Mouse (Mus musculus) testis, adult 2 months (tissue): ENCODE measurements around the gene Slc5a4b. TPM values are rescaled to one million over a fixed set of nuclear protein-coding genes. Genes with fewer than 3 reads are reported as not detected.
"Not testable (repeated sequence)": the region's sequence is repeated elsewhere in the genome, so short reads cannot be mapped to it uniquely, and the experiment has no call there.

Experiments
- H3K27ac ChIP-seq: fragments of 200-500 bp; 2 replicates; pipeline ENCODE4 v1.5.1; 2012; ENCODE audit warnings: low read depth, low read length; ENCODE audit not compliant: control insufficient read depth, insufficient read depth
- H3K27me3 ChIP-seq: fragments of 200-500 bp; 2 replicates; pipeline ENCODE4 v1.6.1; 2012; ENCODE audit warnings: mild to moderate bottlenecking, low read length, moderate library complexity; ENCODE audit not compliant: control insufficient read depth, insufficient read depth
- H3K36me3 ChIP-seq: fragments of 200-500 bp; 2 replicates; pipeline ENCODE4 v1.6.1; 2012; ENCODE audit warnings: mild to moderate bottlenecking, low read length; ENCODE audit not compliant: control insufficient read depth, insufficient read depth
- H3K4me1 ChIP-seq: fragments of 200-500 bp; 2 replicates; pipeline ENCODE4 v1.6.1; 2012; ENCODE audit warnings: low read length; ENCODE audit not compliant: control insufficient read depth, insufficient read depth
- H3K4me3 ChIP-seq: fragments of 200-500 bp; 2 replicates; pipeline ENCODE4 v1.5.1; 2012; ENCODE audit warnings: low read depth, mild to moderate bottlenecking, low read length, moderate library complexity, mixed read lengths; ENCODE audit not compliant: control insufficient read depth
- CTCF ChIP-seq: fragments of 200-500 bp; IDR thresholded peaks from 2 replicates; pipeline ENCODE4 v1.5.1; 2012; ENCODE audit warnings: low read depth, mild to moderate bottlenecking, inconsistent platforms, low read length, moderate library complexity; ENCODE audit not compliant: control insufficient read depth, insufficient read depth, insufficient replicate concordance
- POLR2A ChIP-seq: fragments of 200-500 bp; IDR thresholded peaks from 2 replicates; pipeline ENCODE4 v1.6.1; 2012; ENCODE audit warnings: low read depth, mild to moderate bottlenecking, inconsistent platforms, low read length, moderate library complexity; ENCODE audit not compliant: control insufficient read depth
- polyA plus RNA-seq: library from polyadenylated mRNA; depleted of rRNA; stranded (reverse); fragments of >200 nt; gene quantifications from 2 replicates; pipeline ENCODE4 v1.2.3, GENCODE M21; 2012

The Slc5a4b gene
- polyA plus RNA-seq, 1 experiment, result 5.5 TPM

DNA sequence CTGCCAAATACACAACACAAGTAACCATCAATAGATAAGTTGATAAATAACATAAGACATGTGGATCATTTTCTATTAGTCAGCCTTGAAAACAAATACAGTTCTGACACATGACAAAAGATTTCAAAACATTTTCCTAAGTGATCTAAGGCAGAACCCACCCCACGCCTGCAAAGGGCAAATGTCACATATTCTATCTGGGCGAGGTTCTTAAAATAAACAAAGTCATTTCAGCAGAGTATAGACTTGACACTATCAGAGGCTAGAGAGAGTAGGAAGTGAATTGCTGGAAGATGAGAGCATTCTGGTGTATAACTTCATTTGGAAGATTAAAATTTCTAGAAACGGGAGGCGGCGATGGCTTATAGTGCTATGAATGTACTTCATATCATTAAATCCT is 10.7 kb upstream of the Slc5a4b start:
- no peaks in the 10 kb centered on the region for H3K36me3 ChIP-seq
- H3K4me1 ChIP-seq, result peaks cover 3% of the 10 kb centered on the region
- no peak for TF ChIP-seq CTCF
- no peak for TF ChIP-seq POLR2A
- no peak overlapping the region for H3K4me3 ChIP-seq
- no peak overlapping the region for H3K27ac ChIP-seq
- no peaks in the 10 kb centered on the region for H3K27me3 ChIP-seq

DNA sequence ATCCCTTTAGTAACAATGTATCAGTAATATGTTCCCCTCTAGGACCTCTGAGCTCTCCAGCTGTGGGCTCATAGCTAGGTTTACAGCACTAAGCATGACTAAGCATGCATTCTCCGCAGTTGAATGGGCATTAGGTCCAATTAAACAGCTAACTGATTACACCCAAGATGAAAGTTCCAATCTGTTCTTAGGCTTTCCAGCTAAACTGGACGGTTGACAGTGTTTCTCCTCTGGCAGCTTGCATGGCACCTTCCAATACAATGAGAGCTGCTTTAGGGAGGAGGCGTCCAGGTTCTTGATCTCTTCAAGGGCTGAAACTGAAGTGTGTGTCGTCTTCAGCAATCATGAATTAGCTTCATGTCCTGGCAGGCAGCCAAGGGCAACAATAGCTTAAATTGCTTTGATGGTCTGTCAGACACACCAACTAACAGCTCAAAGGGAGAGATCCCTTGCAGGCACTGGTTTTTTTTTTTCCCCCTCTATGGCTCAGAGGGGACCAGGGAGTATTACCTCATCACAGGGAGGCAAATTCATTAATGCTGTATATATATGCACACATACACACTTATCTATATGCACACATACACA is 9.5 kb upstream of the Slc5a4b start:
- H3K4me3 ChIP-seq, result no peak overlapping the region
- TF ChIP-seq POLR2A (no peak), CTCF (no peak)
- H3K27me3 ChIP-seq, result no peaks in the 10 kb centered on the region
- no peaks in the 10 kb centered on the region for H3K36me3 ChIP-seq
- no peak overlapping the region for H3K27ac ChIP-seq
- no peaks in the 10 kb centered on the region; the same call in 1 of the 2 replicates for H3K4me1 ChIP-seq

DNA sequence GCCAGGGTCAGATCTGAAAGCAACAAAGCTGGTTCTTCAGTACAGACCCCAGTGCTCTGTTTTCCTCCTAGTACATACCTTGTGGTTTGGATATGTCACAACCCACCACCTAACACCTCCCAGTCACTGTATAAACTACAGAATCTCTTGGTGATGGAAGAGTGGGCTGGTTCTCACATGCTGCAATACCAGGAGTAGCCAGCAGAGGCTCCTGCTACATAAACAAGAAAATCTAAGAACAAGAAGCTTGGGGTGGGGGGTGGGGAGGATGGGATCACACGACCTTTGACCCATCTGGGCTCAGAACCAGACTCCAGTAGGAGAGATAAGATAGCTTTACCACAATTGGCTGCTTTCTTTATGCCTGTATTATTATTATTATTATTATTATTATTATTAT is 8.0 kb upstream of the Slc5a4b start:
- Histone ChIP-seq H3K27me3 (no peaks in the 10 kb centered on the region), H3K36me3 (no peaks in the 10 kb centered on the region), H3K4me1 (no peaks in the 10 kb centered on the region; the same call in 1 of the 2 replicates), H3K4me3 (no peak overlapping the region), H3K27ac (no peak overlapping the region)
- TF ChIP-seq CTCF, result no peak
- no peak for TF ChIP-seq POLR2A

DNA sequence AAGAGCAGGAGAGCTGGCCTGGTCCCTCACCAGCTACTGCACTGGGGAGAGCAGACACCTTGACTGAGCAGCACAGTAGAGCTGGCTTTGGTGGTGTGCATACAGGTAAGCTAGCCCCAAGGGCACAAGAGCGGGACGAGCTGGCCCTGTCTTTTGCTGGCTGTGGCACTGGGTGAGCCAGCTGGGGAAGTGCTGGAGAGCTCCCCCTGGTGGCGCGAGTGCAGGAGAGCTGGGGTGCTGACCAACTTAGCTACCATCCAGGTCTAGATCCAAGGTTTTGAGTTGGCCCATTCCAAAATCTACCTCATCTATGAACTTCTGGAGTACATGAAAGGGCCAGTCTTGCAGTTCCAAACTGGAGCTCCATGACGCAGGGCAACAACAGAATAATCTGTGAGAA is 7.2 kb upstream of the Slc5a4b start:
- Histone ChIP-seq H3K27me3 (no peaks in the 10 kb centered on the region), H3K27ac (no peak overlapping the region), H3K4me3 (no peak overlapping the region), H3K4me1 (no peaks in the 10 kb centered on the region; the same call in 1 of the 2 replicates), H3K36me3 (no peaks in the 10 kb centered on the region)
- TF ChIP-seq CTCF (peak; percentile 77; the same call in 1 of the 2 replicates), POLR2A (no peak)

DNA sequence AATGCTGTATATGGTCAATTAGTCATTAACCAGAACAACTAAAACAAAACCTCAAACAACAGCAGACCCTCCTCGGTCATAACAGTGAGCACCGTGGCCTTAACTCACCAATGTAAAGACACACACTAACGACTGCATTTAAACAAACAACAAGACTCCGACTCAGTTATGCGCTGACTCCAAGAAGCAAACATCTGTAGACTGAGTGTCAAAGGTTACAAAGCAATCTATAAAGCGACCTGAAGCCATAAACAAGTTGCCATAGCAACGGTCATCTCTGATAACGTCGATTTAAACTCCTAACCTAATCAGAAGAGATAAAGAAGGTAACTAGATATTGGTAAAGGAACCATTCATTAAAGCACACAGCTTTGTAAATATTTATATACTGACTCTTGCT is 13.4 kb downstream of the Slc5a4b start:
- H3K4me3 ChIP-seq, result no peak overlapping the region

DNA sequence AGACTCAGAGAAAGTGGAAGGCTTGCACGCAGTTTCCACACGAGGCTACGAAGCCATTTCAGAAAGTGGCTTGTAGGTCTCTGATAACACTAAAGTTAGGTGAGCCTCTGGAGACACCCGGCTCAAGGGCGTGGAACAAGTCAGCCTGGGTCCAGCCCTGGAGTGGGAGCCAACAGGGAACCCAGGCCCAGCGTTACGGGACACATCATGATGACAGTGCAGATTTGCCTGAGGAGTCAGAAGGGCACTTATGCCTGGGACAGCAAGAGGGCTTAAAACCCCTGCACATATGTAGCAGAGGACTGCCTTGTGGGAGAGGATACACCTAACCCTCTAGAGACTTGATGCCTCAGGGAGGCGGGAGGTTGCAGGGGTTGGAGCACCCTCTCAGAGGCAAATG is 14.2 kb downstream of the Slc5a4b start:
- TF ChIP-seq POLR2A, result no peak
- Histone ChIP-seq H3K36me3 (no peaks in the 10 kb centered on the region), H3K4me3 (no peak overlapping the region), H3K4me1 (no peaks in the 10 kb centered on the region), H3K27ac (no peak overlapping the region), H3K27me3 (no peaks in the 10 kb centered on the region)

More for the DNA sequence above, 13.4 kb downstream of the Slc5a4b start:
- TF ChIP-seq POLR2A, result no peak
- no peak for TF ChIP-seq CTCF
- no peaks in the 10 kb centered on the region for H3K27me3 ChIP-seq
- no peaks in the 10 kb centered on the region for H3K36me3 ChIP-seq
- H3K27ac ChIP-seq, result no peak overlapping the region
- H3K4me1 ChIP-seq, result no peaks in the 10 kb centered on the region

DNA sequence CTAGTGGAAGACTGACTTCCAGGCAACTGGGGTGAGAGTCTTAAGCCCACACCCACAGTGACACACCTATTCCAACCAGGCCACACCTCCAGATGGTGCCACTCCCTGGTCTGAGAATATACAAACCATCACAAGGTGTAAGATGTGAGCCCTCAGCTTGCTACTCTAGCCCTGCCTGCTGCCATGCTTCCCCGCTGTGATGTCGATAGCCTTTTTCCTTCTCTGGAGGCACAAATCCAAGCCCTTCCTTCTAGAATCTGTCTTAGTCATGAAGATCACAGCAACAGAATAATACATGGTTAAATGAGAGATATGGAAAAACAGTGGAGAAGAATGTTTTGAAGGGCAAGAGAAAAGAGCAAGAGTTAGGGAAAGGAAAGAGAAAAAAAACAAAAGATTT is 33.8 kb downstream of the Slc5a4b start:
- H3K4me3 ChIP-seq, H3K36me3 ChIP-seq, H3K27ac ChIP-seq, H3K27me3 ChIP-seq, H3K4me1 ChIP-seq: not testable (repeated sequence)

DNA sequence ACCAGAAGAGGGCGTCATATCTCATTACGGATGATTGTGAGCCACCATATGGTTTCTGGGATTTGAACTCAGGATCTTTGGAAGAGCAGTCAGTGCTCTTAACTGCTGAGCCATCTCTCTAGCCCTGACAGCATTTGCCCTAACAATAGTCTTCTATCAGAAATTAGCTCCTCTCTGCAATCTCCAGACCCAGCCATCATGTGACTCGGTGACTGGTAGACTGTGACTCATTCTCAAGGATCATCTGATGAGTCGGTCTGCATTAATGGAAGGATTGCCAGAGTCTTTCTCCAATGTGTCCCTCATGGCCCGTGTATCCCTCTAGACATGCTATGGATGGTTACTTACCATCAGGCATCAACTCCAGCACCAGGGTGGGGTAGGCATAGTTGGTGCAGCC is 38.7 kb downstream of the Slc5a4b start:
- H3K4me1 ChIP-seq, H3K27ac ChIP-seq, H3K36me3 ChIP-seq, H3K27me3 ChIP-seq, H3K4me3 ChIP-seq: not testable (repeated sequence)
